Mouse (Mus musculus) kidney, adult 9 months (tissue): ENCODE measurements at regions not wholly inside any gene's neighbourhood (a gene's known extent, or its start where the extent isn't known, plus 50 kb on each side); places are given as distances from the start of the nearest gene placed in this dataset.

Experiments
- DNase-seq: peaks from one replicate; pipeline ENCODE4 v3.0.0; 2022

- no peak for DNase-seq
Measured at GRCm38 (mm10) chr10:8980568-8980967, 94.7 kb upstream of the Sash1 start.

GRCm38 (mm10) chr10:8978595-8978994 lies 92.7 kb upstream of the Sash1 start:
- no peak for DNase-seq

- peak; percentile 41 for DNase-seq
Measured at GRCm38 (mm10) chr10:8973934-8974333, 88.1 kb upstream of the Sash1 start.

- no peak for DNase-seq
Measured at GRCm38 (mm10) chr10:8972789-8973551, 87.1 kb upstream of the Sash1 start.

- DNase-seq, result no peak
Measured at GRCm38 (mm10) chr10:8970807-8971206, 84.9 kb upstream of the Sash1 start.

GRCm38 (mm10) chr10:8969586-8969985 lies 83.7 kb upstream of the Sash1 start:
- DNase-seq, result no peak

GRCm38 (mm10) chr10:8969016-8969415 lies 83.1 kb upstream of the Sash1 start:
- no peak for DNase-seq

- DNase-seq, result peak; percentile 55
Measured at GRCm38 (mm10) chr10:8968276-8968923, 82.5 kb upstream of the Sash1 start.

- DNase-seq, result no peak
Measured at GRCm38 (mm10) chr10:8962921-8963320, 77.1 kb upstream of the Sash1 start.

GRCm38 (mm10) chr10:8960964-8961675 lies 75.2 kb upstream of the Sash1 start:
- no peak for DNase-seq

- no peak for DNase-seq
Measured at GRCm38 (mm10) chr10:8960275-8960960, 74.5 kb upstream of the Sash1 start.

GRCm38 (mm10) chr10:8955499-8956211 lies 69.8 kb upstream of the Sash1 start:
- DNase-seq, result no peak

GRCm38 (mm10) chr10:8954003-8954402 lies 68.1 kb upstream of the Sash1 start:
- DNase-seq, result no peak

- no peak for DNase-seq
Measured at GRCm38 (mm10) chr10:8952922-8953321, 67.1 kb upstream of the Sash1 start.

- DNase-seq, result no peak
Measured at GRCm38 (mm10) chr10:8951937-8952336, 66.1 kb upstream of the Sash1 start.

- DNase-seq, result no peak
Measured at GRCm38 (mm10) chr10:8951236-8951825, 65.5 kb upstream of the Sash1 start.

- DNase-seq, result no peak
Measured at GRCm38 (mm10) chr10:8948227-8948626, 62.4 kb upstream of the Sash1 start.

GRCm38 (mm10) chr10:8945195-8945751 lies 59.4 kb upstream of the Sash1 start:
- DNase-seq, result no peak

GRCm38 (mm10) chr10:8944586-8944985 lies 58.7 kb upstream of the Sash1 start:
- no peak for DNase-seq

GRCm38 (mm10) chr10:8943698-8944097 lies 57.8 kb upstream of the Sash1 start:
- no peak for DNase-seq

GRCm38 (mm10) chr10:8942967-8943471 lies 57.1 kb upstream of the Sash1 start:
- no peak for DNase-seq

- DNase-seq, result no peak
Measured at GRCm38 (mm10) chr10:8936369-8936768, 50.5 kb upstream of the Sash1 start.
